Mouse (Mus musculus) CH12.LX (cell line): Measurements from ENCODE around the gene Dph2. TPM values are rescaled to one million over a fixed set of nuclear protein-coding genes. Genes with fewer than 3 reads are reported as not detected.

Experiments used
- DNase-seq: peaks from one replicate; pipeline ENCODE4 v3.0.0-alpha.2; 2013; ENCODE audit errors: extremely low read depth
- H3K27ac ChIP-seq: 2 replicates; pipeline ENCODE4 v1.5.1; 2012; ENCODE audit warnings: low read depth, mild to moderate bottlenecking, control low read depth, moderate library complexity; ENCODE audit not compliant: insufficient read depth
- H3K27me3 ChIP-seq: replicated peaks from 2 replicates; pipeline ENCODE3; 2012; ENCODE audit warnings: inconsistent platforms
- H3K36me3 ChIP-seq, 2 experiments: replicated peaks in 1 of 2; 2 replicates each; pipeline versions ENCODE3 to v1.6.1; 2012; ENCODE audit warnings: inconsistent platforms in 1 of 2, low read length in 1 of 2, mild to moderate bottlenecking in 1 of 2, mixed read lengths in 1 of 2, moderate library complexity in 1 of 2; ENCODE audit not compliant: control insufficient read depth in 1 of 2, insufficient read depth in 1 of 2
- H3K4me1 ChIP-seq, 2 experiments: 2 replicates each; pipeline ENCODE4 v1.6.1; 2012; ENCODE audit warnings: inconsistent platforms in 1 of 2, moderate library complexity in 1 of 2; ENCODE audit not compliant: insufficient read depth in 2 of 2, control insufficient read depth in 1 of 2
- H3K4me2 ChIP-seq: 2 replicates; pipeline ENCODE4 v1.6.1; 2012; ENCODE audit warnings: low read depth, mild to moderate bottlenecking, control low read depth; ENCODE audit not compliant: poor library complexity, insufficient read depth, severe bottlenecking
- H3K4me3 ChIP-seq, 3 experiments: fragments of 150-350 bp in 1 of 3; sonication (generic) in 1 of 3; replicated peaks in 1 of 3; 2 replicates each; pipeline versions ENCODE3 to v1.5.1; 2011 to 2012; ENCODE audit warnings: low read depth in 2 of 3, low read length in 2 of 3, mild to moderate bottlenecking in 2 of 3, moderate library complexity in 2 of 3, control low read depth in 1 of 3, improper control_type of control experiment in 1 of 3, inconsistent platforms in 1 of 3, mixed read lengths in 1 of 3; ENCODE audit not compliant: poor library complexity in 1 of 3
- H3K79me2 ChIP-seq: replicated peaks from 2 replicates; pipeline ENCODE4 v1.6.1; 2012; ENCODE audit warnings: mild to moderate bottlenecking, moderate library complexity; ENCODE audit not compliant: control insufficient read depth, poor library complexity, insufficient read depth, severe bottlenecking; ENCODE audit errors: extremely low read depth
- H3K9ac ChIP-seq: 2 replicates; pipeline ENCODE4 v1.6.1; 2012; ENCODE audit warnings: low read depth, mild to moderate bottlenecking, control low read depth, moderate library complexity; ENCODE audit not compliant: insufficient read depth
- H3K9me3 ChIP-seq: replicated peaks from 2 replicates; pipeline ENCODE3; 2012; ENCODE audit warnings: low read length, inconsistent platforms, mixed read lengths
- CHD2 ChIP-seq: IDR thresholded peaks from 2 replicates; pipeline ENCODE4 v1.6.1; 2011; ENCODE audit warnings: low read length, improper control_type of control experiment
- CTCF ChIP-seq, 2 experiments: IDR thresholded peaks in 1 of 2; conservative IDR thresholded peaks in 1 of 2; 2 replicates each; pipeline ENCODE4 v1.5.1; 2011 to 2012; ENCODE audit warnings: low read depth in 2 of 2, low read length in 2 of 2, improper control_type of control experiment in 1 of 2, inconsistent platforms in 1 of 2, mild to moderate bottlenecking in 1 of 2, moderate library complexity in 1 of 2
- ELF1 ChIP-seq: IDR thresholded peaks from 2 replicates; pipeline ENCODE4 v1.6.1; 2014; ENCODE audit warnings: low read depth, mild to moderate bottlenecking, inconsistent platforms, low read length, improper control_type of control experiment
- EP300 ChIP-seq: IDR thresholded peaks from 2 replicates; pipeline ENCODE4 v1.6.1; 2011; ENCODE audit warnings: low read length, improper control_type of control experiment
- ETS1 ChIP-seq: conservative IDR thresholded peaks from 2 replicates; pipeline ENCODE4 v1.6.1; 2012; ENCODE audit warnings: low read depth, mild to moderate bottlenecking, inconsistent platforms, low read length, improper control_type of control experiment, moderate library complexity
- GABPA ChIP-seq: IDR thresholded peaks from 2 replicates; pipeline ENCODE4 v1.6.1; 2012; ENCODE audit warnings: low read depth, low read length, improper control_type of control experiment, inconsistent platforms; ENCODE audit not compliant: insufficient replicate concordance
- JUND ChIP-seq: conservative IDR thresholded peaks from 2 replicates; pipeline ENCODE4 v1.6.1; 2011; ENCODE audit warnings: low read depth, low read length, improper control_type of control experiment
- KAT2A ChIP-seq: IDR thresholded peaks from 2 replicates; pipeline ENCODE4 v1.6.1; 2012; ENCODE audit warnings: low read length, improper control_type of control experiment, inconsistent platforms; ENCODE audit not compliant: insufficient replicate concordance
- MAFK ChIP-seq: IDR thresholded peaks from 2 replicates; pipeline ENCODE4 v1.6.1; 2011; ENCODE audit warnings: low read length, improper control_type of control experiment; ENCODE audit not compliant: insufficient replicate concordance
- MAX ChIP-seq: IDR thresholded peaks from 2 replicates; pipeline ENCODE4 v1.6.1; 2011; ENCODE audit warnings: low read length, improper control_type of control experiment
- MAZ ChIP-seq: IDR thresholded peaks from 2 replicates; pipeline ENCODE4 v1.6.1; 2012; ENCODE audit warnings: low read depth, mild to moderate bottlenecking, inconsistent platforms, low read length, improper control_type of control experiment, moderate library complexity
- MEF2A ChIP-seq: IDR thresholded peaks from 2 replicates; pipeline ENCODE4 v1.6.1; 2014; ENCODE audit warnings: low read depth, mild to moderate bottlenecking, inconsistent platforms, low read length, improper control_type of control experiment, borderline replicate concordance
- MYC ChIP-seq: IDR thresholded peaks from 2 replicates; pipeline ENCODE4 v1.6.1; 2011; ENCODE audit warnings: low read depth, mild to moderate bottlenecking, improper control_type of control experiment, low read length
- NRF1 ChIP-seq: IDR thresholded peaks from 2 replicates; pipeline ENCODE4 v1.6.1; 2014; ENCODE audit warnings: low read depth, mild to moderate bottlenecking, inconsistent platforms, low read length, improper control_type of control experiment, moderate library complexity
- PAX5 ChIP-seq: IDR thresholded peaks from 2 replicates; pipeline ENCODE4 v1.6.1; 2012; ENCODE audit warnings: low read length, inconsistent platforms, mixed read lengths
- POLR2A ChIP-seq: IDR thresholded peaks from 2 replicates; pipeline ENCODE4 v1.6.1; 2011; ENCODE audit warnings: low read depth, mild to moderate bottlenecking, improper control_type of control experiment, low read length
- POLR2AphosphoS2 ChIP-seq: IDR thresholded peaks from 2 replicates; pipeline ENCODE4 v1.6.1; 2011; ENCODE audit warnings: low read depth, low read length, improper control_type of control experiment
- RAD21 ChIP-seq: IDR thresholded peaks from 2 replicates; pipeline ENCODE4 v1.6.1; 2011; ENCODE audit warnings: low read depth, mild to moderate bottlenecking, low read length, improper control_type of control experiment, moderate library complexity
- RCOR1 ChIP-seq: conservative IDR thresholded peaks from 2 replicates; pipeline ENCODE4 v1.6.1; 2012; ENCODE audit warnings: low read depth, mild to moderate bottlenecking, inconsistent platforms, low read length, improper control_type of control experiment
- SIN3A ChIP-seq: IDR thresholded peaks from 2 replicates; pipeline ENCODE4 v1.6.1; 2012; ENCODE audit warnings: low read length, improper control_type of control experiment, inconsistent platforms
- TBP ChIP-seq: conservative IDR thresholded peaks from 2 replicates; pipeline ENCODE4 v1.6.1; 2011; ENCODE audit warnings: low read depth, low read length, improper control_type of control experiment
- TCF12 ChIP-seq: IDR thresholded peaks from 2 replicates; pipeline ENCODE4 v1.6.1; 2014; ENCODE audit warnings: low read depth, mild to moderate bottlenecking, inconsistent platforms, low read length, improper control_type of control experiment
- UBTF ChIP-seq: IDR thresholded peaks from 2 replicates; pipeline ENCODE4 v1.6.1; 2012; ENCODE audit warnings: low read depth, mild to moderate bottlenecking, inconsistent platforms, low read length, improper control_type of control experiment, moderate library complexity
- USF1 ChIP-seq: IDR thresholded peaks from 2 replicates; pipeline ENCODE4 v1.6.1; 2014; ENCODE audit warnings: low read depth, mild to moderate bottlenecking, inconsistent platforms, low read length, improper control_type of control experiment
- USF2 ChIP-seq: conservative IDR thresholded peaks from 2 replicates; pipeline ENCODE4 v1.6.1; 2011; ENCODE audit warnings: low read depth, low read length, improper control_type of control experiment
- ZC3H11A ChIP-seq: IDR thresholded peaks from 2 replicates; pipeline ENCODE4 v1.6.1; 2012; ENCODE audit warnings: low read depth, mild to moderate bottlenecking, inconsistent platforms, low read length, improper control_type of control experiment
- ZKSCAN1 ChIP-seq: IDR thresholded peaks from 2 replicates; pipeline ENCODE4 v1.6.1; 2012; ENCODE audit warnings: low read depth, inconsistent platforms, low read length, improper control_type of control experiment, borderline replicate concordance
- ZMIZ1 ChIP-seq: IDR thresholded peaks from 2 replicates; pipeline ENCODE4 v1.6.1; 2012; ENCODE audit warnings: low read depth, mild to moderate bottlenecking, inconsistent platforms, low read length, improper control_type of control experiment
- ZNF384 ChIP-seq: IDR thresholded peaks from 2 replicates; pipeline ENCODE4 v1.6.1; 2012; ENCODE audit warnings: low read depth, low read length, improper control_type of control experiment, inconsistent platforms
- dilution Hi-C: fragments of 300-500 bp; cut with MboI; formaldehyde crosslinking; loops from 2 replicates; pipeline ENCODE4 v1.14.3; 2020; ENCODE audit warnings: low sequenced_read_pairs; ENCODE audit not compliant: extremely low pct_unique_long_range_greater_than_20kb, extremely low pct_ligation_motif_present
- in situ Hi-C: fragments of 300-500 bp; cut with MboI; formaldehyde crosslinking; loops from 3 replicates; pipeline ENCODE4 v1.14.3; 2019; ENCODE audit warnings: low sequenced_read_pairs, low pct_ligation_motif_present, low pct_unique_long_range_greater_than_20kb, mixed read lengths
- polyA plus RNA-seq: library from polyadenylated mRNA; unstranded; fragments of >175 nt; gene quantifications from 2 replicates; pipeline ENCODE4 v1.2.1, GENCODE M21; 2012; ENCODE audit warnings: low read depth; ENCODE audit not compliant: insufficient read length
- total RNA-seq, 2 experiments: library from RNA; depleted of rRNA; stranded (reverse); fragments of 300-350 nt in 1 of 2; fragments of >200 nt in 1 of 2; gene quantifications; 2 replicates each; pipeline ENCODE4 v1.2.3; 2012 to 2014

The Dph2 gene
- total and polyA plus RNA-seq, 3 experiments = 19.8 to 21.5 (median 20.8) TPM

GRCm38 (mm10) chr4:117924916-117925315, 33.1 kb upstream of the Dph2 start:
- Histone ChIP-seq H3K4me1 (peaks cover 2 to 21% of the 10 kb centered on the region in 2 experiments; a peak in 2 of 4 replicates), H3K4me3 (no peak overlapping the region), H3K4me2 (no peak overlapping the region), H3K27me3 (no peaks in the 10 kb centered on the region)
- in situ Hi-C loops = loop anchor here (5.0 kb wide), 1 partner anchor 162 kb away; no protein-coding TSS in a partner anchor
- TF ChIP-seq POLR2AphosphoS2 (no peak), MYC (no peak), RCOR1 (no peak), ZC3H11A (no peak), MAZ (no peak), UBTF (no peak), POLR2A (no peak), CHD2 (no peak), SIN3A (no peak), ZNF384 (no peak), ETS1 (no peak), RAD21 (no peak), MAFK (no peak), USF2 (no peak), ELF1 (no peak), TBP (no peak)
- TF ChIP-seq, all 38 proteins: peak for 0
- DNase-seq = no peak
- H3K9ac ChIP-seq = no peak overlapping the region
- H3K79me2 ChIP-seq = no peaks in the 10 kb centered on the region
- H3K9me3 ChIP-seq = no peaks in the 10 kb centered on the region
- no peak overlapping the region for H3K27ac ChIP-seq
- H3K36me3 ChIP-seq = no peaks in the 10 kb centered on the region
- dilution Hi-C loops = no loop called here

GRCm38 (mm10) chr4:117923450-117923849, 31.6 kb upstream of the Dph2 start:
- TF ChIP-seq SIN3A (no peak), KAT2A (no peak), ZKSCAN1 (no peak), USF1 (no peak), JUND (no peak), GABPA (no peak), MAX (no peak), ZMIZ1 (no peak), USF2 (no peak), RAD21 (no peak), TCF12 (no peak), CTCF (conservative IDR thresholded peaks at IDR 0.05 in 1 of 2, IDR thresholded peaks at IDR 0.05 in 1 of 2; ENCODE audit: low read depth in 2 of 2, low read length in 2 of 2) (no peak), ETS1 (no peak), ELF1 (no peak), ZC3H11A (no peak), NRF1 (no peak), CHD2 (no peak), MEF2A (no peak), EP300 (no peak), PAX5 (no peak)
- TF ChIP-seq, all 38 proteins: peak for 0
- H3K4me1 ChIP-seq = peaks cover 2 to 17% of the 10 kb centered on the region in 2 experiments; a peak in 2 of 4 replicates
- DNase-seq = no peak
- no peaks in the 10 kb centered on the region for H3K79me2 ChIP-seq
- H3K9me3 ChIP-seq = no peaks in the 10 kb centered on the region
- no peak overlapping the region for H3K4me2 ChIP-seq
- H3K27me3 ChIP-seq = no peaks in the 10 kb centered on the region
- no peak overlapping the region for H3K9ac ChIP-seq
- H3K27ac ChIP-seq = no peak overlapping the region
- no peak overlapping the region for H3K4me3 ChIP-seq
- dilution Hi-C loops = no loop called here
- in situ Hi-C loops = no loop called here
- no peaks in the 10 kb centered on the region for H3K36me3 ChIP-seq
